Mouse (Mus musculus) liver, adult 2 months (tissue): ENCODE measurements around the gene Rhbdd3.

Experiments
- CTCF ChIP-seq: fragments of 200-500 bp; IDR thresholded peaks from 2 replicates; pipeline ENCODE4 v1.5.1; 2011; ENCODE audit warnings: low read depth, low read length, control low read depth
- POLR2A ChIP-seq: fragments of 200-500 bp; IDR thresholded peaks from 2 replicates; pipeline ENCODE4 v1.6.1; 2011; ENCODE audit warnings: low read length, control low read depth; ENCODE audit not compliant: insufficient read depth; ENCODE audit errors: extremely low read depth

GRCm38 (mm10) chr11:5058783-5059182 is 39.9 kb upstream of the Rhbdd3 start:
- TF ChIP-seq CTCF (no peak), POLR2A (no peak)
